In the genomic region with DNA sequence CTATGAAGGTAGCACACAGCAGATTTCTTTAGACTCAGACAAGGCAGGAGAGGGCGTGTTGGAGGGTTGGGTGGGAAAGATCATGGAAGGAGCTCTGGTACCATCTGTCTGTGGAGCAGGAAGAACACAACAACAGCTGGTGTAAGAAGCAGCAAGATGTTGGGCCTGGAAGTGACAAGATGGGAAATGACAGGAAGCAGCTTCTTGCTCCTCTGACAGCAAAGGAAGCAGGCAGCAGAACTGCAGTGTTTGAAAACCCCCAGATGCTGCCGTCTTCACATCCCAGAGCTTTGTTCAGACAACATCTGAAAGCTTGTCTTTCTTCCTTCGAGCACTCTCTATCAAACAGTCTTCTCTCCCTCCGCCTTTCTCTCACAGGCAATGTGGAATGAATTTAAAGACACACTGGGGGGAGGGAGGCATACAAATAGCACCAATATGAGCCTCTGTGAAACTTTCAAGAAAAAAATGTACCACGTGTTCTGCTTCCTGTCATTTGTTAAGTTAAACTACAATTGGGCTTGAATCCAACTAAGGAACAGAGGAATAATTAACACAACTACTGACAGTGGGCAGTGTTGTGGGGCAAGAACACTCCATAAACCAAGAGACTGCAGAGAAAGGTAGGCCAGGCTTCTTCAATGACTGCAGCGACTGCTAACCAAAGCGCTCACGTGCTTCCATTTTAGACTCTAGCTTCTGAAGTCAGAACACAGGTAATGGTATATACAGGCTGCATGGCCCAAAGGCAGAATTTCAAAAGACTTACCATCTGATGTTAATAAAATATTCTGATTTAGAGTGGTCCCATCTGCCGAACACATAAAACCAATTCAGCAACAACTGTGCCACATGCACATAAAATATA, we compare ENCODE assay signal across 8 mouse cellular contexts.
DNase-seq lines count a peak whose midpoint lies in the region; ATAC-seq and TF ChIP-seq lines count a peak whose summit lies in the region.

No protein-coding gene starts in this region.

- H3K4me1 ChIP-seq in lung, embryonic 14.5 days (ENCODE audit: insufficient read depth) = peaks cover 6% of the 10 kb centered on the region
- peaks cover 34% of the 10 kb centered on the region for H3K4me1 ChIP-seq in limb, embryonic 13.5 days
- H3K4me1 ChIP-seq in stomach, embryonic 14.5 days (ENCODE audit: control insufficient read depth, insufficient read depth, low read length) = peaks cover 17% of the 10 kb centered on the region

- H3K4me2 ChIP-seq in lung, embryonic 14.5 days = peak overlapping the region; percentile 27; the same call in 1 of the 2 replicates
- H3K4me2 ChIP-seq in limb, embryonic 13.5 days (replicated peaks) = peak overlapping the region; percentile 34
- H3K4me2 ChIP-seq in stomach, embryonic 14.5 days (replicated peaks; ENCODE audit: low read depth, low read length) = no peak overlapping the region

- DNase-seq in lung, embryonic 14.5 days = peak; percentile 82
- DNase-seq in lung, adult 18-20 months = no peak
- peak; percentile 22 to 29 for DNase-seq in frontal cortex, postnatal 25 days (ENCODE audit: low spot score in 2 of 2)
- DNase-seq in kidney, adult 9 months = peak; percentile 77
- no peak for DNase-seq in testis, postnatal 14 days (ENCODE audit: low spot score)
- DNase-seq in adrenal gland, adult 18-20 months (ENCODE audit: low spot score in 2 of 2) = no peak

- H3K27me3 ChIP-seq in lung, embryonic 14.5 days (ENCODE audit: insufficient read depth, low read length) = no peaks in the 10 kb centered on the region
- H3K27me3 ChIP-seq in limb, embryonic 13.5 days = no peaks in the 10 kb centered on the region
- H3K27me3 ChIP-seq in stomach, embryonic 14.5 days (ENCODE audit: control insufficient read depth, insufficient read depth, low read length) = no peaks in the 10 kb centered on the region

- H3K4me3 ChIP-seq in lung, embryonic 14.5 days (ENCODE audit: low read depth, low read length) = no peak overlapping the region
- H3K4me3 ChIP-seq in limb, embryonic 13.5 days = no peak overlapping the region
- H3K4me3 ChIP-seq in stomach, embryonic 14.5 days (ENCODE audit: low read depth, low read length) = no peak overlapping the region

- TF ChIP-seq CTCF in lung, embryonic 14.5 days (IDR thresholded peaks at IDR 0.05; ENCODE audit: low read depth) = no peak; the same call in 1 of the 2 replicates

- H3K36me3 ChIP-seq in lung, embryonic 14.5 days (ENCODE audit: insufficient read depth) = no peaks in the 10 kb centered on the region
- H3K36me3 ChIP-seq in limb, embryonic 13.5 days = no peaks in the 10 kb centered on the region
- no peaks in the 10 kb centered on the region for H3K36me3 ChIP-seq in stomach, embryonic 14.5 days (ENCODE audit: control insufficient read depth, insufficient read depth, low read length)

- H3K9me3 ChIP-seq in lung, embryonic 14.5 days (ENCODE audit: low read depth, low read length) = no peaks in the 10 kb centered on the region
- H3K9me3 ChIP-seq in limb, embryonic 13.5 days = no peaks in the 10 kb centered on the region
- H3K9me3 ChIP-seq in stomach, embryonic 14.5 days (ENCODE audit: control insufficient read depth, low read depth, low read length) = no peaks in the 10 kb centered on the region

- no peak overlapping the region for H3K9ac ChIP-seq in lung, embryonic 14.5 days
- peak overlapping the region; percentile 45; the same call in 1 of the 2 replicates for H3K9ac ChIP-seq in limb, embryonic 13.5 days
- no peak overlapping the region for H3K9ac ChIP-seq in stomach, embryonic 14.5 days (replicated peaks; ENCODE audit: low read depth, low read length)

- H3K27ac ChIP-seq in lung, embryonic 14.5 days (ENCODE audit: low read depth) = peak overlapping the region; percentile 69
- peak overlapping the region; percentile 55 for H3K27ac ChIP-seq in limb, embryonic 13.5 days
- peak overlapping the region; percentile 76 for H3K27ac ChIP-seq in stomach, embryonic 14.5 days (ENCODE audit: low read length)

- 33% methylated on average over 9 of the region's 9 CpGs for WGBS in lung, embryonic 14.5 days
- WGBS in limb, embryonic 13.5 days = 14% methylated on average over 9 of the region's 9 CpGs
- 36% methylated on average over 9 of the region's 9 CpGs for WGBS in stomach, embryonic 14.5 days

- ATAC-seq in lung, embryonic 14.5 days (ENCODE audit: insufficient read depth) = peak; percentile 86
- peak; percentile 86 for ATAC-seq in limb, embryonic 13.5 days (ENCODE audit: low FRiP score, low read depth)
- peak; percentile 49; the same call in 1 of the 2 replicates for ATAC-seq in stomach, embryonic 14.5 days (ENCODE audit: insufficient number of reproducible peaks, insufficient read depth, low FRiP score, low read depth)

Comparison
In these comparisons a context has a peak if more than half of its experiments do, and no peak if none do; other contexts are left out.
1. DNase-seq: peak in lung, embryonic 14.5 days (single experiment), frontal cortex, postnatal 25 days (2 of 2) and kidney, adult 9 months (single experiment); none in lung, adult 18-20 months (0 of 2), testis, postnatal 14 days (single experiment) and adrenal gland, adult 18-20 months (0 of 2).
2. Peak in every context shown above with its lines, with median percentiles within 50 percentile points of each other: ATAC-seq and H3K27ac ChIP-seq.